Mouse (Mus musculus): ENCODE data around the gene Sesn1. TPM values are rescaled to one million over a fixed set of nuclear protein-coding genes. Genes with fewer than 3 reads are reported as not detected.

The Sesn1 gene
- polyA plus RNA-seq, 1 experiment, result 9.7 TPM

DNA sequence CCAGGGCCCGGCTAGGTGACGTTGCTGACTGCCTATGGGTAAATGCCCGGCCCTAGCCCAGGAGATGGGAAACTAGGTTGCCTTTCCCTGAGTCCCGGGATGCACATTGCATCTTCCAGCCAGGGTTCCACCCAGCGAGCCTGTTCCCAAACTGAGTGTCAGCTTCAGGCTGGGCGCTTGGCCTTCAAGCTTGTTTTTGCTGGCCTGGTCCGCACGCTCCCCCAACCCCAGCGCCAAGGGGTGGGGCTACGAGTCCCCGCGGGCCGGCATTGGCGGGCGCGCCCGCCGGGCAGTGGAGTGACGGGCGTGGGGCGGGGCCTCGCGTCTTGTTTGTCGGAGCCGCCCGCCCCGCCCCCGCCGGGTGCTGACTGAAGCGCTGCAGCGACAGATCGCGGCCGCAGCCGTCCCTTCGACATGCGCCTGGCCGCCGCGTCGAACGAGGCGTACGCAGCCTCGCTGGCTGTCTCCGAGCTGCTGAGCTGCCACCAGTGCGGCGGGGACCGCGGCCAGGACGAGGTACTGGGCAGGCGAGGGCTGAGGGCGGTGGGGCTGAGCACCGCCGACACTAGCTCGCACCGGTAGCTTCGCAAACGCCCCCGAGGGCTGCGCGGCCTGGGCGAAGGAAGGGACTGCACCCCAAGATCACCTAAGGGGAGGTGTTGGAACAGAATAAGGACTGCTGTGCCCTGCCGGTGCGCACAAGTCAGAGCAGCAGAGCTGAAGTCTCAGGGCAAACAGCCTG lies 77.5 kb downstream of the Sesn1 start:
- Histone ChIP-seq H3ac (ENCODE audit: control insufficient read depth, insufficient read length) (peak overlapping the region; percentile 9), H3K4me2 (ENCODE audit: low read depth) (peak overlapping the region; percentile 89), H3K27me3 (ENCODE audit: control insufficient read depth, insufficient read depth, insufficient read length) (no peaks in the 10 kb centered on the region), H3K79me2 (ENCODE audit: control insufficient read depth, insufficient read depth) (peaks cover 4% of the 10 kb centered on the region), H3K4me3 (peak overlapping the region; percentile 29), H3K36me3 (ENCODE audit: control insufficient read depth, insufficient read depth) (no peaks in the 10 kb centered on the region)
- peak in 2 of 3 experiments; percentile 43 to 46 for TF ChIP-seq MYOG (IDR thresholded peaks at IDR 0.05; ENCODE audit: control insufficient read depth in 1 of 3, insufficient read depth in 1 of 3, insufficient read length in 2 of 3, low read depth in 2 of 3)
- peak; percentile 86 for TF ChIP-seq POLR2AphosphoS2 (IDR thresholded peaks at IDR 0.05; ENCODE audit: insufficient read length, low read depth)
- no peak for TF ChIP-seq MAX (IDR thresholded peaks at IDR 0.05; ENCODE audit: low read depth)
- no peak for TF ChIP-seq USF1 (IDR thresholded peaks at IDR 0.05; ENCODE audit: low read depth)
- no peak for TF ChIP-seq REST (IDR thresholded peaks at IDR 0.05; ENCODE audit: insufficient read depth, insufficient read length)
- TF ChIP-seq E2F4 (IDR thresholded peaks at IDR 0.05; ENCODE audit: insufficient read depth), result no peak
- TF ChIP-seq TCF12 (IDR thresholded peaks at IDR 0.05; ENCODE audit: insufficient read depth, poor library complexity, severe bottlenecking), result no peak
- peak; percentile 87 for TF ChIP-seq POLR2A (IDR thresholded peaks at IDR 0.05; ENCODE audit: insufficient read length, low read depth)
- peak; percentile 69 for TF ChIP-seq TCF3 (IDR thresholded peaks at IDR 0.05; ENCODE audit: insufficient read length, low read depth)
- TF ChIP-seq MYOD1 (IDR thresholded peaks at IDR 0.05; ENCODE audit: control insufficient read depth in 1 of 3, insufficient read length in 2 of 3, low read depth in 2 of 3), result peak in 1 of 3 experiments; percentile 26
- TF ChIP-seq SRF (IDR thresholded peaks at IDR 0.05; ENCODE audit: control insufficient read depth, insufficient read length, low read depth), result no peak
- TF ChIP-seq CEBPB (IDR thresholded peaks at IDR 0.05; ENCODE audit: insufficient read depth, poor library complexity, severe bottlenecking), result no peak

DNA sequence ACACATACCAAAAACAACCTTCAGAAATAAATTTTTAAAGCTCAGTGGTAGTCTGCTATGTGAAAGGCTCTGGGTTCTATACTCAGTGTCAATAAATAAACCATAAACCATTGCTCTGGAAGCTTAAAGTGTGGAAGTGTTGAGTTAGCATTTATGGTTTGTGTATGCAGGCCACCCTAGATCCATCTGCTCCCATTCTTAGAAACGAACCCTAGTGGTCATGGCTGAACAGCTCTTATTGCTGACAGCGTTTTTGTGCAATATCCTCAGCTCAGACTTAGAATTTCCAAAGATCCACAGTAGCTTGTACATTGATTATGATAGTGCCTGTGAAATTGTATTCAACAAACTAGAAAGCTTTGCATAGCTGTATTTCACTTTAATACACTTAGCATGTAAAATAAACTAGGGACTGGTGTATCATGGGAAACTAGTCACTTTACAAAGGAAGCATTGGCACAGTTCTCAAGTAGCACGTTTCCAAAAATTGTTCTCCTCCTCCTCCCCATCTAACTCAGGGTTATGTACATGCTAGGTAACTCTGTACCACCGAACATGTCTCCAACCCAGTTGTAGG lies 78.7 kb downstream of the Sesn1 start:
- Histone ChIP-seq H3K36me3 (ENCODE audit: control insufficient read depth, insufficient read depth) (no peaks in the 10 kb centered on the region), H3K79me2 (ENCODE audit: control insufficient read depth, insufficient read depth) (peaks cover 4% of the 10 kb centered on the region), H3K27me3 (ENCODE audit: control insufficient read depth, insufficient read depth, insufficient read length) (no peaks in the 10 kb centered on the region), H3K4me3 (peak overlapping the region; percentile 29), H3ac (ENCODE audit: control insufficient read depth, insufficient read length) (no peak overlapping the region), H3K4me2 (ENCODE audit: low read depth) (peak overlapping the region; percentile 89)
- TF ChIP-seq TCF3 (IDR thresholded peaks at IDR 0.05; ENCODE audit: insufficient read length, low read depth) (no peak), REST (IDR thresholded peaks at IDR 0.05; ENCODE audit: insufficient read depth, insufficient read length) (no peak), POLR2AphosphoS2 (IDR thresholded peaks at IDR 0.05; ENCODE audit: insufficient read length, low read depth) (no peak), MAX (IDR thresholded peaks at IDR 0.05; ENCODE audit: low read depth) (no peak), E2F4 (IDR thresholded peaks at IDR 0.05; ENCODE audit: insufficient read depth) (no peak), TCF12 (IDR thresholded peaks at IDR 0.05; ENCODE audit: insufficient read depth, poor library complexity, severe bottlenecking) (no peak), CEBPB (IDR thresholded peaks at IDR 0.05; ENCODE audit: insufficient read depth, poor library complexity, severe bottlenecking) (no peak), MYOD1 (IDR thresholded peaks at IDR 0.05; ENCODE audit: control insufficient read depth in 1 of 3, insufficient read length in 2 of 3, low read depth in 2 of 3) (no peak), USF1 (IDR thresholded peaks at IDR 0.05; ENCODE audit: low read depth) (no peak), SRF (IDR thresholded peaks at IDR 0.05; ENCODE audit: control insufficient read depth, insufficient read length, low read depth) (no peak)

GRCm38 (mm10) chr10:41889566-41889965 lies 79.8 kb downstream of the Sesn1 start:
- Histone ChIP-seq H3K4me3 (no peak overlapping the region), H3K79me2 (ENCODE audit: control insufficient read depth, insufficient read depth) (peaks cover 4% of the 10 kb centered on the region), H3K27me3 (ENCODE audit: control insufficient read depth, insufficient read depth, insufficient read length) (no peaks in the 10 kb centered on the region), H3K36me3 (ENCODE audit: control insufficient read depth, insufficient read depth) (no peaks in the 10 kb centered on the region), H3ac (ENCODE audit: control insufficient read depth, insufficient read length) (no peak overlapping the region), H3K4me2 (ENCODE audit: low read depth) (no peak overlapping the region)
- TF ChIP-seq USF1 (IDR thresholded peaks at IDR 0.05; ENCODE audit: low read depth), result no peak

GRCm38 (mm10) chr10:41890537-41890936 lies 80.8 kb downstream of the Sesn1 start:
- Histone ChIP-seq H3K79me2 (ENCODE audit: control insufficient read depth, insufficient read depth) (peaks cover 4% of the 10 kb centered on the region), H3ac (ENCODE audit: control insufficient read depth, insufficient read length) (no peak overlapping the region), H3K4me3 (no peak overlapping the region), H3K36me3 (ENCODE audit: control insufficient read depth, insufficient read depth) (no peaks in the 10 kb centered on the region), H3K27me3 (ENCODE audit: control insufficient read depth, insufficient read depth, insufficient read length) (no peaks in the 10 kb centered on the region), H3K4me2 (ENCODE audit: low read depth) (no peak overlapping the region)
- TF ChIP-seq MAX (IDR thresholded peaks at IDR 0.05; ENCODE audit: low read depth) (no peak), REST (IDR thresholded peaks at IDR 0.05; ENCODE audit: insufficient read depth, insufficient read length) (no peak), CEBPB (IDR thresholded peaks at IDR 0.05; ENCODE audit: insufficient read depth, poor library complexity, severe bottlenecking) (no peak)

DNA sequence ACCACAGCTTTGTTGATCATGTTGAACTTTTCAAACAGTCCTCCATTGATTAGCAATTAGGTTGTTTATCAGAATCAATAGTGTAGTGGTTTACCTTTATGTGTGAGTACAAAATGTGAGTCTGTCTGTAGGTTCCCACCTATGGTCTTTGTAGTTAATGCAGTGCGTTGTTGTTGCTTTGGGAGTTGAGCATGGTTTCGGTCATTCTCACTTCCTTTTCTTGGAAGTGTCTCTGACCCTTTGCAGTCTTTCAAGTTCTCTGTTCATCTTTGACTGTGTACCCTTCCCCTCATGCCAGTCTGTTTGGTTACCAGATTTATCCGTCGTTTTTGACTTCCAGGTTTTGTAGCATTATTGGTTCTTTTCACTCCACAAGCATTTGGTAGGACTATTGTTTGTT lies 81.6 kb downstream of the Sesn1 start:
- H3ac ChIP-seq (ENCODE audit: control insufficient read depth, insufficient read length), result no peak overlapping the region
- no peaks in the 10 kb centered on the region for H3K27me3 ChIP-seq (ENCODE audit: control insufficient read depth, insufficient read depth, insufficient read length)
- no peak overlapping the region for H3K4me3 ChIP-seq
- no peak overlapping the region for H3K4me2 ChIP-seq (ENCODE audit: low read depth)
- no peak for TF ChIP-seq MAX (IDR thresholded peaks at IDR 0.05; ENCODE audit: low read depth)
- no peak for TF ChIP-seq MYOD1 (IDR thresholded peaks at IDR 0.05; ENCODE audit: control insufficient read depth in 1 of 3, insufficient read length in 2 of 3, low read depth in 2 of 3)
- no peak for TF ChIP-seq MYOG (IDR thresholded peaks at IDR 0.05; ENCODE audit: control insufficient read depth in 1 of 3, insufficient read depth in 1 of 3, insufficient read length in 2 of 3, low read depth in 2 of 3)
- no peak for TF ChIP-seq E2F4 (IDR thresholded peaks at IDR 0.05; ENCODE audit: insufficient read depth)
- TF ChIP-seq POLR2A (IDR thresholded peaks at IDR 0.05; ENCODE audit: insufficient read length, low read depth), result no peak
- TF ChIP-seq USF1 (IDR thresholded peaks at IDR 0.05; ENCODE audit: low read depth), result no peak
- TF ChIP-seq POLR2AphosphoS2 (IDR thresholded peaks at IDR 0.05; ENCODE audit: insufficient read length, low read depth), result no peak
- TF ChIP-seq REST (IDR thresholded peaks at IDR 0.05; ENCODE audit: insufficient read depth, insufficient read length), result no peak
- TF ChIP-seq TCF3 (IDR thresholded peaks at IDR 0.05; ENCODE audit: insufficient read length, low read depth), result no peak
- no peak for TF ChIP-seq CEBPB (IDR thresholded peaks at IDR 0.05; ENCODE audit: insufficient read depth, poor library complexity, severe bottlenecking)
- peaks cover 4% of the 10 kb centered on the region for H3K79me2 ChIP-seq (ENCODE audit: control insufficient read depth, insufficient read depth)
- H3K36me3 ChIP-seq (ENCODE audit: control insufficient read depth, insufficient read depth), result no peaks in the 10 kb centered on the region

All from myocyte (in vitro differentiated cells).